Mouse (Mus musculus) kidney, embryonic 14.5 days (tissue): ENCODE data around the gene Rnf222. TPM values are rescaled to one million over a fixed set of nuclear protein-coding genes. Genes with fewer than 3 reads are reported as not detected.
A peak's percentile ranks its signal among the peaks of the same experiment; 100 is the strongest.

Experiments
- ATAC-seq: fragments of 200-750 bp; cut with Nextera tagmentation; 2 replicates; pipeline ENCODE4 v1.8.0; 2017; ENCODE audit warnings: moderate number of reproducible peaks, mild to moderate bottlenecking, moderate TSS enrichment, moderate library complexity; ENCODE audit not compliant: low FRiP score, low TSS enrichment
- H3K27ac ChIP-seq: fragments of 300-500 bp; sonication (generic); 2 replicates; pipeline ENCODE4 v1.5.1; 2014; ENCODE audit warnings: low read depth, mild to moderate bottlenecking, low read length, moderate library complexity, mixed read lengths
- H3K27me3 ChIP-seq: fragments of 300-500 bp; sonication (generic); 2 replicates; pipeline ENCODE4 v1.6.1; 2014; ENCODE audit warnings: mild to moderate bottlenecking, low read length; ENCODE audit not compliant: control insufficient read depth, insufficient read depth
- H3K36me3 ChIP-seq: fragments of 300-500 bp; sonication (generic); 2 replicates; pipeline ENCODE4 v1.6.1; 2014; ENCODE audit warnings: low read length, mixed read lengths; ENCODE audit not compliant: control insufficient read depth, insufficient read depth
- H3K4me1 ChIP-seq: fragments of 300-500 bp; sonication (generic); 2 replicates; pipeline ENCODE4 v1.6.1; 2014; ENCODE audit warnings: low read length, mixed read lengths; ENCODE audit not compliant: control insufficient read depth, insufficient read depth
- H3K4me2 ChIP-seq: fragments of 300-500 bp; sonication (generic); replicated peaks from 2 replicates; pipeline ENCODE4 v1.6.1; 2014; ENCODE audit warnings: low read depth, mild to moderate bottlenecking, low read length
- H3K4me3 ChIP-seq: fragments of 300-500 bp; sonication (generic); 2 replicates; pipeline ENCODE4 v1.5.1; 2014; ENCODE audit warnings: mild to moderate bottlenecking, low read length
- H3K9ac ChIP-seq: fragments of 300-500 bp; sonication (generic); 2 replicates; pipeline ENCODE4 v1.6.1; 2014; ENCODE audit warnings: low read depth, mild to moderate bottlenecking, low read length, moderate library complexity
- H3K9me3 ChIP-seq: fragments of 300-500 bp; sonication (generic); 2 replicates; pipeline ENCODE4 v1.6.1; 2016; ENCODE audit warnings: low read length; ENCODE audit not compliant: control insufficient read depth
- WGBS: fragments of 180-500 bp; shearing (Covaris S2); extraction: QIAGEN DNeasy Blood & Tissue Kit; methylation state at CpG from one replicate; pipeline ENCODE4 v1.1.7; 2014; 5-methylcytosine and 5-hydroxymethylcytosine counted together
- polyA plus RNA-seq: library from polyadenylated mRNA; unstranded; fragments of >200 nt; fragmentation: Nextera tagmentation; extraction: Ambion mirVana; gene quantifications from 2 replicates; pipeline ENCODE4 v1.2.1, GENCODE M21; 2014

Gene Rnf222
- polyA plus RNA-seq, 1 experiment from 2014 or later, result 0.05 TPM

DNA sequence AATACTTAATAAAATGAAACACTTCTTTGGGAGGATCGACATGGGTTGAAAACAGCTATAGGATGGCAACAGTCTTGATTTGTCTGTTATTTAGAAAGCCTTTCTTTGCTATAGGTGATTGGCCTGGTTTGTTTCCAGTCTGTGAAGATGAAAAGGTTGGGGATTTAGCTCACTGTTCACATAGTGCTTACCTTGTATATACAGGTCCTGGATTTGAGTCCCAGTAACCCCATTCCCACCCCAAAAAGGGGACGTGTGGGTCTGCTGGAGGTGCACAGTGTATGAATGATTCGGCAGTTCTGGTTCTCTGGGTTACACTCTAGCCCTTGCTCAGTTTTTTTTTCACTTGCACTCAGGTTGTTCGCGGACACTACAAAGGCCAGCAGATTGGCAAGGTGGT, 14.5 kb downstream of the Rnf222 start:
- peaks cover 5% of the 10 kb centered on the region; the same call in 1 of the 2 replicates for H3K4me1 ChIP-seq
- no peak overlapping the region for H3K27ac ChIP-seq
- 78% methylated on average over 5 of the region's 5 CpGs for whole genome bisulfite sequencing

DNA sequence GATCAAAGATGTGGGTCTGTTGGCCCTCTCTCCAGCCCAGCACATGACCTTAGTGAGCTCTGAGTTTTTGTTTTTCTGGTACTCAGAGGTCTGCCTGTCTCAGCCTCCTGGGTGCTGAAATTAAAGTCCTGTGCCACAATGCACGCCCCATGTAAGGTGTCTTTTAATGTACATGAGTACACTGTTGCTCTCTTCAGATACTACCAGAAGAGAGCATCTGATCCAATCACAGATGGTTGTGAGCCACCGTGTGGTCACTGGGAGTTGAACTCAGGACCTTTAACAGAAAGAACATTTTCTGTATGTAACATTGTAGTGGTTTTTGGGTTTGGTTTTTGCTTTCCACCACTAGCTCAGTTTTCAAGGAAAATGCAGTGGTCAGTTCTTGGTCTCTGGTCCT, 15.4 kb downstream of the Rnf222 start:
- Histone ChIP-seq H3K27me3 (no peaks in the 10 kb centered on the region), H3K4me3 (no peak overlapping the region), H3K9me3 (no peaks in the 10 kb centered on the region), H3K4me2 (no peak overlapping the region), H3K36me3 (peaks cover 43% of the 10 kb centered on the region), H3K9ac (no peak overlapping the region), H3K27ac (no peak overlapping the region), H3K4me1 (peaks cover 5% of the 10 kb centered on the region; the same call in 1 of the 2 replicates)
- WGBS, result 91% methylated on average over 2 of the region's 2 CpGs
- no peak for ATAC-seq

More for the DNA sequence above, 14.5 kb downstream of the Rnf222 start:
- Histone ChIP-seq H3K27me3 (no peaks in the 10 kb centered on the region), H3K36me3 (peaks cover 43% of the 10 kb centered on the region), H3K4me3 (peak overlapping the region; percentile 99), H3K9me3 (no peaks in the 10 kb centered on the region), H3K9ac (peak overlapping the region; percentile 99; the same call in 1 of the 2 replicates), H3K4me2 (peak overlapping the region; percentile 59)
- ATAC-seq, result no peak

DNA sequence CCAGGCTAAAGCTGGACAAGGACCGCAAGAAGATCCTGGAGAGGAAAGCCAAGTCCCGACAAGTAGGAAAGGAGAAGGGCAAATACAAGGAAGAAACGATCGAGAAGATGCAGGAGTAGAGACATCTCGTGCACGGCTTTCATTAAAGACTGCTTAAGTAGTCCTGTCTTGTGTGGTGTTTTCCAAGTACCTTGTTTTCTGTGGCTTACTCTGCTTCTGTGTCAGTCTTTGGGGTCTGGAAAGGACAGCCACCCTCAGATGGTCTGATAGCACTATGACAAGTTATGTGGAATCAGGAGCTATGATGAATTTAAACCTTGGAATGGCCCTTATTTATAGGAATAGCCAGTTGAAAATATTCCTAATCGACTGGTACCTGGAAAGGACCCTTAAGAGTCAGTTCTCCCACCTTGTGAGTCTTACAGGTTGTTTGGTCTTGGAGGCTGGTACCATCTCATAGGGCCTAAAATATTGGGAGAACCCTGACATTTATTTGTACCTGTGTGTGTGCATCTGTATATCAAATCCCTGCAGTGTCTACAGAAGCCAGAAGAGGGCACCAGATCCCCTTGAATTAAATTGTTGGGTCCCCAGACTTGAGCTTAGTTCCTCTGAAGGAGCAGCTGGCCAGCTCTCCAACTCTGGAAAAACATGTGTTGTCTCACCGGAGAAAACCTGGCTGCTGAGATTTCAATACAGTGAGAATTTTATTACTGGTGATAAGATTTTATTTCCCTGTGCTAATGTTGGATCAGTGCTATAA, 16.2 kb downstream of the Rnf222 start:
- no peaks in the 10 kb centered on the region for H3K9me3 ChIP-seq
- H3K4me2 ChIP-seq, result no peak overlapping the region
- ATAC-seq, result no peak
- H3K4me1 ChIP-seq, result peaks cover 5% of the 10 kb centered on the region; the same call in 1 of the 2 replicates
- H3K27me3 ChIP-seq, result no peaks in the 10 kb centered on the region
- no peak overlapping the region for H3K27ac ChIP-seq
- no peak overlapping the region for H3K9ac ChIP-seq
- WGBS, result 88% methylated on average over 8 of the region's 8 CpGs
- peaks cover 43% of the 10 kb centered on the region for H3K36me3 ChIP-seq
- no peak overlapping the region for H3K4me3 ChIP-seq

DNA sequence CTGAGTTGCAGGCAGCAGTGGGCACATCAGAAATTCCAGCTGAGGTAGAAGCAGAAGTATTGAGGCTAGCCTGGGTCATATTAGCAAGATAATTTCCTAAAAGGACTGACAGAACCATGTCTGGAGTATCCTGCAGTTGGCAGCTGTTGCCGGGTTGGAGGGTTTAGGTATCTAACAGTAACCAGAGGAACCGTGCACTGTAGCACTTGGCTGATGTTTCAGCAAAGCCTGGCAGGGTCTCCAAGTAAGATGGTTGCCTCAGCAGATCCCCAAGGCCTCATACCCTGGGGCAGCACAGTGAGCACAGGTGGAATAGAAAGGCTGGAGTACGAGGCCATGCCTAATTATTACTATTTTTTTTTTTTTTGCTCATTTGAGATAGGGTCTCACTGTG, 16.8 kb downstream of the Rnf222 start:
- 90% methylated on average over 3 of the region's 3 CpGs for WGBS
- Histone ChIP-seq H3K4me3 (no peak overlapping the region), H3K27ac (no peak overlapping the region), H3K9ac (no peak overlapping the region), H3K36me3 (peaks cover 43% of the 10 kb centered on the region), H3K4me1 (peaks cover 5% of the 10 kb centered on the region; the same call in 1 of the 2 replicates), H3K4me2 (no peak overlapping the region), H3K9me3 (no peaks in the 10 kb centered on the region), H3K27me3 (no peaks in the 10 kb centered on the region)
- ATAC-seq, result no peak

DNA sequence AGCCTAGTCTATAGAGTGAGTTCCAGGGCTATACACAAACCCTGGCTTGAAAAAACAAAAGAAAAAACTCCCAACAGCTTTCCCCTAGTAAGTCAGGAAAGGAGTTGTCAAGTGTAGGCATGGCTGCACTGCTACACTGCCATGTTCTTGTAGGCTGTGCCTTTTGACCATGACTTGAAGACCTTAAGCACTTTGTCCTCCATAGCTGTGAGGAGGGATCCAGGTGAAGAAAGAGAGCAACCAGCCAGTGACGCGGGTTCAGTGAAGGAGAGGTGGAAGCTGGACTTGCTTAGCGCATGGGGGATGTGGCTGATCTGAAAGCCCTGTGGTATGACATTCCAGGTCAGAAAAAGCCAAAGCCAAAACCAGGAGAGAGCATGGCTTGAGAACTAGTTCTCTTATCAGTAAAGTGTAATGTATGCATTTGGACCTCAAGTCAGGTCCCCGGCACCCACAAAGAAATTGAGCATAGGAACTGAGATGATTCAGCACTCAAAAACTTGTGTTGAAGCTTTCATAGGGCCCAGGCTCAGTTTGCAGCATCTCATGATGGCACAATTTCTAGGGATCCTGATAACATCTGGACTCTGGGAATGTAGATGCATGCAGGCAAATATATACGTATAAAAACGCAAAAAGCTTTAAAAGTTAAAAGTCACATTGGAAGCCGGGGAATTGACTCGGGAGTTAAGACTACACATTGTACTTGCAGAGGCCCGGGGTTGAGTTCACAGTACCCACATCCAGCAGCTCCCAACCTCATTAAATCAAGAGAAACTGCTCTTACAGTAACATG, 17.5 kb downstream of the Rnf222 start:
- Histone ChIP-seq H3K4me3 (no peak overlapping the region), H3K9ac (no peak overlapping the region), H3K9me3 (no peaks in the 10 kb centered on the region), H3K4me1 (peaks cover 5% of the 10 kb centered on the region; the same call in 1 of the 2 replicates), H3K36me3 (peaks cover 43% of the 10 kb centered on the region), H3K27me3 (no peaks in the 10 kb centered on the region), H3K4me2 (no peak overlapping the region), H3K27ac (no peak overlapping the region)
- WGBS, result 88% methylated on average over 9 of the region's 9 CpGs
- ATAC-seq, result no peak

DNA sequence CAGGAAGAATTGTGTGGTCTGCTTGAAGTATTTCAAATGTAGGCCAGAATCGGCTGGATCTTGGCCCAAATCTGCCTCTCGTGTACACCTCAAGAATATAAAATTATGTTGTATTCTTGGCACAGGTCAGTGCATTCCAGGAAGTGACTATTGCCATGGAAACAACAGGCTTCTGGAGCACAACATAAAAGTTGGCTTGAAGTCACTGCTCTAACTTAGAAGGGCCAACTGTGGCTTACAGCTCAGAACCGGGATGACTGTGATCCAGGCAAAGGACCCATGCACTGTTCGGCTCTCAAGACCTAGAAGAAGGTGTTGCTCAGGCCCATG, 18.1 kb downstream of the Rnf222 start:
- 71% methylated on average over 4 of the region's 4 CpGs for WGBS
- H3K27ac ChIP-seq, result no peak overlapping the region
- peak; percentile 49; the same call in 1 of the 2 replicates for ATAC-seq
- H3K4me2 ChIP-seq, result no peak overlapping the region
- H3K4me3 ChIP-seq, result no peak overlapping the region
- no peaks in the 10 kb centered on the region for H3K27me3 ChIP-seq
- H3K4me1 ChIP-seq, result peaks cover 5% of the 10 kb centered on the region; the same call in 1 of the 2 replicates
- H3K9me3 ChIP-seq, result no peaks in the 10 kb centered on the region
- peaks cover 43% of the 10 kb centered on the region for H3K36me3 ChIP-seq
- H3K9ac ChIP-seq, result no peak overlapping the region

DNA sequence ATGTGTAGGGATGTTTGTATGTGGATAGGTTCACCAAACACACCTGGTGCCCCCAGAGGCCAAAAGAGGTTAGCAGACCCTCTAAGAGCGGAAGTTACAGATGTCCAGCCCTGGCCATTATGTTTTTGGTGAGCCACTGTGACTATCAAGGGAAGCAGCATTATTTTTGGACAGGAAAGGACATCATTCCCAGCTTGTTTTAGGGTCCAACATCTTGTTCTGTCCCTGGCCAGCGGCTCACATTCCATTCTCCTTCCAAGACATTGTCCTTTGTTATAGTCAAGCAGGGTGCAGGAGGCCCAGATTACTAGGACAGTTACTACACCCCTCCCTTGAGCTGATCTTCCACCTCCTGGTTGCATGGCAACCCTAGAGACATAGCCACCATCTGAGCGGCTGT, 18.9 kb downstream of the Rnf222 start:
- Histone ChIP-seq H3K4me3 (no peak overlapping the region), H3K27me3 (no peaks in the 10 kb centered on the region), H3K9me3 (no peaks in the 10 kb centered on the region), H3K9ac (no peak overlapping the region), H3K4me1 (peaks cover 11% of the 10 kb centered on the region; the same call in 1 of the 2 replicates), H3K36me3 (peaks cover 43% of the 10 kb centered on the region), H3K27ac (no peak overlapping the region), H3K4me2 (no peak overlapping the region)
- no peak for ATAC-seq
- WGBS, result 79% methylated on average over 3 of the region's 3 CpGs

DNA sequence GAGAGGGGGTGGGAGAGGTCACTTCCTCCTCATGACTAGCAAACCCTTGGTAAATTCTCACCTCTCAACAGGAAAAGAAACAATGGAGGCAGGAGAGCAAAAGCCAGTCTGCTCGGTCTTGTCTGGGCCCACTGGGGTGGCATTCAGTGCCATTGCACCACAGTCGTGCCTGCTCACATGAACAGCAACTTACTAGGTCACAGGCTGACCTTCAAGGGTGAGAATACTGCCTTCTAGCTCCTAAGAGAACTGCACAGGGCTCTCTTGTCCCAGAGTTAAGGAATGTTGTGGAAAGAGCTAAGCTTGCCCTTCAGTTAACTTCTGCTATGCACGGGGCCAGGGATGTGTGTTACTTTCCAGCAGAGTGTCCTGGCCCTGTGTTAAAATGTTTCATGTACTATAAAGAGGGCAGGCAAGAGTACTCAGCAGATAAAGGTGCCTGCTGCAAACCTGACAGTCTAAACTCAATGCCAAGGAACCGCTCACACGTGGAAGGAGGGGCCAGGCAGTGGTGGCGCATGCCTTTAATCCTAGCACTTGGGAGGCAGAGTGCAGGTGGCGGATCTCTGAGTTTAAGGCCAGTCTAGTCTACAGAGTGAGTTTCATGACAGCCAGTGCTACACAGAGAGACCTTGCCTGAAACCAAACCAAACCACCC, 20.6 kb downstream of the Rnf222 start:
- Histone ChIP-seq H3K4me2 (no peak overlapping the region), H3K27me3 (no peaks in the 10 kb centered on the region), H3K27ac (no peak overlapping the region), H3K36me3 (peaks cover 28% of the 10 kb centered on the region), H3K9ac (no peak overlapping the region), H3K9me3 (no peaks in the 10 kb centered on the region), H3K4me3 (no peak overlapping the region), H3K4me1 (0 out of 2 replicates have a peak, but pooled peaks cover 5% of the 10 kb centered on the region)
- ATAC-seq, result no peak
- 47% methylated on average over 7 of the region's 7 CpGs for WGBS
